Mouse (Mus musculus): Measurements from ENCODE around the gene Celf5. TPM values are rescaled to one million over a fixed set of nuclear protein-coding genes. Genes with fewer than 3 reads are reported as not detected.

Gene Celf5
- polyA plus RNA-seq (2015; fragmentation: Nextera tagmentation; extraction: Ambion mirVana): 54.8 and 62.5 TPM in 2 replicates

DNA sequence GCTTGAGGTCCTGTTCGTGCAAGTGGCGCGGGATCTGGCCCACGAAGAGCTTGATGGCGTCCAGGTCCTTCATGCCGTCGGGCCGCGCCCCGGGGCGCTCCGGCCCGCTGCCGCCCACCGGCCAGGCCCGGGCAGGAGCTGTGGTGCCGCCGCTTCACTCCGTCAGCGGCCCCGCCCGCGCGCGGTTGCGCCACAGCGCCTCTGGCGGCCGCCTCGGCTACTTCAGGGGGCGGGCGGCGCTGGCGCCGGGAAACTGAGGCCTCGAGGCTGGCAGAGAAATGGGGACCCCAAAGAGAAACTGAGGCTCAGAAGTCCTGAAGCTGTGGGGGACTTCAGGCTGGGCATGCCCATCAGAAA lies at the start of gene Celf5:
TSS of gene Celf5 (minus strand) at position 177 of the 357 bp plus-strand sequence.
- Histone ChIP-seq H3K4me1 (peaks cover 51% of the 10 kb centered on the region), H3K4me3 (replicated peaks) (peak within 1 kb of the TSS; percentile 72)

DNA sequence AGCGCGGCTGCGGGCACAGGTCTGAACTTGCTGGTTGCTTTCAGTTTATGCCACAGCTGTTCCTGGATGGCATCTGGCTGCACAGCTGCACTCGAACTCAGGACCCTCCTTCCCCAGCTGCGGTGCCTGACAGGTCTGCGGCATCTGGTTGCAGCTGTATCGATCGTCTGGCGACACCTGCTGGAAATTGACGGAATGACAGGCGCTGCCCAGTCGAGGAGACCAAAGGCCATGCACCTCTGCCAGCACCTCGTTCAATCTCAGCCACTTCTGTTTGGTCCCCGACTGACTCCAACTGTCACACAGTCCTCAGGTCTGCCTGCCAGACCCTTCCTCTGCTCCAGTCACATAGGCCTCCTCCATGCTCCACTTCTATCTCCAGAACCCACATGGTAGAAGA lies 44.3 kb upstream of the Celf5 start:
- 16% methylated on average over 14 of the region's 14 CpGs for WGBS
- no peaks in the 10 kb centered on the region for H3K4me1 ChIP-seq
- H3K9ac ChIP-seq (replicated peaks): no peak overlapping the region
- peaks cover 31% of the 10 kb centered on the region for H3K36me3 ChIP-seq
- ATAC-seq (ENCODE audit: low FRiP score): no peak; the same call in 1 of the 2 replicates
- no peaks in the 10 kb centered on the region for H3K9me3 ChIP-seq (replicated peaks)
- no peak overlapping the region for H3K4me2 ChIP-seq
- H3K27ac ChIP-seq (replicated peaks): no peak overlapping the region
- H3K27me3 ChIP-seq (replicated peaks): peaks cover 10% of the 10 kb centered on the region
- H3K4me3 ChIP-seq (replicated peaks): no peak overlapping the region

More for the DNA sequence above, at the start of gene Celf5:
- H3K27ac ChIP-seq (replicated peaks): peak within 1 kb of the TSS; percentile 88
- WGBS: under 1% methylated on average over 36 of the region's 36 CpGs
- peak within 1 kb of the TSS; percentile 95 for H3K9ac ChIP-seq (replicated peaks)
- H3K36me3 ChIP-seq: peaks cover 16% of the 10 kb centered on the region
- peak within 1 kb of the TSS; percentile 71 for H3K4me2 ChIP-seq
- peak; percentile 69 for ATAC-seq (ENCODE audit: low FRiP score)
- H3K9me3 ChIP-seq (replicated peaks): no peaks in the 10 kb centered on the region
- no peaks in the 10 kb centered on the region for H3K27me3 ChIP-seq (replicated peaks)

DNA sequence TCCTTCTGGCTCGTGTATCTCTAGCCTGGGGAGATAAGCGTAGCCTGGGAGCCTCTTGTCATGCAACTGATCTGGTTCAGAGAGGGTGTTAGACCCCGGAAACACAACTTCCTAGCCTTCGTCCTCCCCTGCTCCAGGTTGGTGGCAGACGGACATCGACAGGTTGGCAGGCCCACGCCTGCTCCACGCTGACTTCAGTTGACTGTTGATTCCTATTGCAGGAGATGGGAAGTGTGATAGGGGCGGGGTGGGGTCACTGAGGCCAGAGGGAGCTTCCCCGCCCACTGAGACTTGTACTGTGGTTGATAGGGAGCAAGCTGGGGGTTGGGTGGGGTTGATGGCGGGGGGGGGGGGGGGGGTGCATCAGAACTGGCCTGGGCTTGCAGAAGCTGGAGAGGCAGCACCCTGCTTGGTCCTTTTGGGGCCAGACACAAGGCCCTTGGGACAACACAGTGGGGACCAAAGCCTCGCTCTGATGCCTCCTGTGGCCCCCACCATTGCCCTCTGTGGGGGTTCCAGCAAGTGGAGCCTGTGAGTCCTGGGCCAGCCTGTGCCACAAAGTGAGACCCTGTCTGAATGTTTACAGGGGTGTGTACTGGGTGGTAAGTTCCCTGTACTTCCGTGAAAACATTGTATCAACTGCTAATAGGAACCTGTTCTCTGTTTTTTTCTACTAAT lies 42.6 kb upstream of the Celf5 start:
- H3K4me2 ChIP-seq: no peak overlapping the region
- H3K27me3 ChIP-seq (replicated peaks): peaks cover 10% of the 10 kb centered on the region
- no peak overlapping the region for H3K27ac ChIP-seq (replicated peaks)
- H3K4me1 ChIP-seq: no peaks in the 10 kb centered on the region
- ATAC-seq (ENCODE audit: low FRiP score): no peak
- no peak overlapping the region for H3K9ac ChIP-seq (replicated peaks)
- 76% methylated on average over 12 of the region's 13 CpGs for WGBS
- H3K9me3 ChIP-seq (replicated peaks): no peaks in the 10 kb centered on the region
- no peak overlapping the region for H3K4me3 ChIP-seq (replicated peaks)
- peaks cover 15% of the 10 kb centered on the region for H3K36me3 ChIP-seq

DNA sequence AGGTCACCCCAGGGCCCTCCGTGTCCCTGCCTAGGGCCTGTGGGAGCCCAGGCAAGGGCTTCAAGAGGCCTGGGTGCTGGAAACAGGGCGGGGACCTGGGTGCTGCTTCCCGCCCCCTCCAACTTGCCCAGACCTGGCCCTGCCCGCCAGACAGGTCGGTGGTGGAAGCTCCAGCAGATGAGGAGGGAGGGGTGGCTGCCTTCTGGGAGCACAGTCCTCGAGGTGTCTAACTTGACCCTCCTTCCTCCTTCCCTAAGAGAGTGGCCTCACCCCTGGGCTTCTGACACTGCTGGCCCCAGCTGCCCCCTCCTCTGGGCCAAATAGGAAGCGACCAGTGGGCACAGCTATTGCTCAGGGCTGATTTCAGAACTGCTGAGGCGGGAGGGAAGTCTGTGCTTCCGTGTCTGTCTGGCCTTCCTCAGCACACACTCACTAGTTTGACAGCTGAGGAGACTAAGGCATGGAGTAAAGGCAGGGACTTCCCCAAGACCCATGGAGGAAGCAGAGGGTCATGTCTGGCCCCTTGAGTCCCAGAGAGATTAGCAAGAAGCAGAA lies 41.6 kb upstream of the Celf5 start, which contains the start of gene Gna15:
TSS of gene Gna15 (minus strand) at position 175 of the 555 bp plus-strand sequence.
- ATAC-seq (ENCODE audit: low FRiP score): no peak
- Histone ChIP-seq H3K36me3 (peaks cover 5% of the 10 kb centered on the region), H3K4me1 (no peaks in the 10 kb centered on the region), H3K4me2 (no peak within 1 kb of the TSS), H3K27ac (replicated peaks) (no peak within 1 kb of the TSS), H3K9me3 (replicated peaks) (no peaks in the 10 kb centered on the region), H3K4me3 (replicated peaks) (no peak within 1 kb of the TSS), H3K27me3 (replicated peaks) (peaks cover 10% of the 10 kb centered on the region), H3K9ac (replicated peaks) (no peak within 1 kb of the TSS)
- 21% methylated on average over 9 of the region's 9 CpGs for WGBS

DNA sequence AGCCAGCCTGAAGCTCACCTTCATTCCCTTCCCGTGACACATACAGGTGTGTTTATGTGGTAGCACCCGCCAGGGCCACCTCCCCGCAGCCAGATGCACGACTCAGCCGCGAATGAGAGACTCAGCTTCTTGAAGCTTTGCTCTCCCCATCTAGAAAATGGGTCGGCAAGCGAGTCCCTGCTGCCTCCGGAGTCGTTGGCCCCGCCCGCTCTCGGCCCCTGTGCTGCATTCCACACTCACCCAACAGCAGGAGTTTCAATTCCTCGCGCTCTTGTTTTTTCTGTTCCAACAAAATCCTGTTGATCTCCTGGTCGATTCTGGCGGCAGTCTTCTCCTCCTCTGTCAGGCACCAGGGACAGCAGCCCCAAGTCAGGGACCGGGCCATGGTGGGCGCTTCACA lies 41.1 kb upstream of the Celf5 start:
- no peak overlapping the region for H3K9ac ChIP-seq (replicated peaks)

DNA sequence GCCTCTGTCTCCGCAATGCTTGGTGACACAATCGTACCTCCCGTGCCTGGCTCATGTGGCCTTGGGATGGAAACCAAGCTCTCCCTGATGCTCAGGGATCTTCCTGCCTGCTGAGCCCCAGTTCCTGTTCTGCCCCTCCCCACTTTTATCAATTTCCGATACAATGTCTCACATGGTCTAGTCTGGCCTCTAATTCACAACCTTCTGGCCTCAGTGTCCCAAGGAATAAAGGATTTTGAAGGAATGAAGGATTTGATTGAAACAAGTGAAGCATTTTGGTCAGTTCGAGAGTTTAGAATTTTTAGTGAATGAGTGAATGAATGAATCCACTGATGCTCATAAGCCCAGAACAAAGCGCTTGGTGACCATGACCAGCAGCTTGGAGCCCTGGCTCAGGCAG lies 40.6 kb upstream of the Celf5 start:
- Histone ChIP-seq H3K4me1 (no peaks in the 10 kb centered on the region), H3K27ac (replicated peaks) (no peak overlapping the region), H3K36me3 (no peaks in the 10 kb centered on the region), H3K27me3 (replicated peaks) (peaks cover 10% of the 10 kb centered on the region), H3K9ac (replicated peaks) (no peak overlapping the region), H3K9me3 (replicated peaks) (no peaks in the 10 kb centered on the region), H3K4me2 (no peak overlapping the region), H3K4me3 (replicated peaks) (no peak overlapping the region)
- 80% methylated on average over 6 of the region's 6 CpGs for WGBS
- ATAC-seq (ENCODE audit: low FRiP score): no peak

More for the DNA sequence above, 41.1 kb upstream of the Celf5 start:
- H3K9me3 ChIP-seq (replicated peaks): no peaks in the 10 kb centered on the region
- no peak overlapping the region for H3K27ac ChIP-seq (replicated peaks)
- no peak for ATAC-seq (ENCODE audit: low FRiP score)
- no peak overlapping the region for H3K4me3 ChIP-seq (replicated peaks)
- WGBS: 28% methylated on average over 19 of the region's 19 CpGs
- H3K27me3 ChIP-seq (replicated peaks): peaks cover 10% of the 10 kb centered on the region
- no peaks in the 10 kb centered on the region for H3K4me1 ChIP-seq
- no peaks in the 10 kb centered on the region for H3K36me3 ChIP-seq
- no peak overlapping the region for H3K4me2 ChIP-seq

DNA sequence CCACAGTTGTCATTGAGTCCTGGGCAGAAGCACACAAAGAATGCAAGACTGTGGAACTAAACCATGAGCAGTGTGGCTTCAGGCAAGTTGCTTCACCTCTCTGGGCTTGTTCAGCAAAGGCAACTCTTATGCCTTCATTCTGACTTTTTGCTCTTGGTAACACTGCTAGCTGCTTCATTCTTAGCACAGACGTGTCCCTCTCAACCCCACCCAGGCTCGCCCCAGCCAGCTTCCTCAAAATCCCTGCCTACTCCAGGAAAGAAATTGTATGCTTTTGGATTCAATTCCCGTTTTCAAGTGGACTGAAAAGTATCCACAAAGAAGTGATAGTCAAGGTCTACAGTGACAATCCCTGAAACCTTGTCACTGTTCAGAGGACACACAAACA lies 37.5 kb upstream of the Celf5 start:
- Histone ChIP-seq H3K4me3 (replicated peaks) (no peak overlapping the region), H3K4me2 (no peak overlapping the region), H3K9me3 (replicated peaks) (no peaks in the 10 kb centered on the region), H3K4me1 (no peaks in the 10 kb centered on the region), H3K9ac (replicated peaks) (no peak overlapping the region), H3K36me3 (no peaks in the 10 kb centered on the region), H3K27ac (replicated peaks) (no peak overlapping the region), H3K27me3 (replicated peaks) (peaks cover 15% of the 10 kb centered on the region)
- WGBS: 78% methylated on average over 3 of the region's 3 CpGs
- ATAC-seq (ENCODE audit: low FRiP score): no peak

DNA sequence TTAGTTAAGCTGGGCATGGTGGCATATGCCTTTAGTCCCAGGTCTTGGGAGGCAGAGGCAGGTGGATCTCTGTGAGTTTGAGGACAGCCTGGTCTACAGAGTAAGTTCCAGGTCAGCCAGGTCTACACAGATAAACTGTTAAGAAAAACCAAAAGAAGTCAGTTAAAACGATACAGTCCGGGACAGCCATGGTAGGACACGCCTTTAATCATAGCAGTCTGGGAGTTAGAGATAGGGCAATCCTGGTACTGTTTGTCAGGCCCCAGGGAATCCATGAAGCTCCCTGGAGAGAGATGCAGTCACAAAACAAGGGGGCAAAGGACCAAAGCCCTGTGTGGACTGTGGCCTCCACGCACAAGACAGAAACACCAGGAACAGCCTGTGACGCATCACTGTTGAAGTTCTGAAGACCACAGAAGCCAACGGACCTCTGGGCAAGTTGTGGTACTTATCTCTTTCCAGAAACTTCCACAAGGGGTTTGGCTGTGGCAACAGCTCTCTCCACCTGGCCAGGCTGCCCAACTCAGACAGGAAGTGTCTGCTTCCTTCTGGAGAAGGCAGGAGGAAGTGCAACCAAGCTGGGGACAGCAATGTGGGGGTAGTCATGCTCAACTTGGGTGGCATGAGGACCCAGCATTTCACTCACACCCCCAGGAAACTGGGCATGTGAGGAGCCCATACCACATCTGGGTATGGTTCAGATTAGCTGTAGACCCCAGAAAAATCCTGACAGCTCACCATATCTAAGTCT lies 36.9 kb upstream of the Celf5 start:
- Histone ChIP-seq H3K27me3 (replicated peaks) (peaks cover 15% of the 10 kb centered on the region), H3K9me3 (replicated peaks) (no peaks in the 10 kb centered on the region), H3K4me3 (replicated peaks) (no peak overlapping the region), H3K9ac (replicated peaks) (no peak overlapping the region), H3K27ac (replicated peaks) (no peak overlapping the region), H3K4me2 (no peak overlapping the region), H3K4me1 (no peaks in the 10 kb centered on the region), H3K36me3 (no peaks in the 10 kb centered on the region)
- no peak for ATAC-seq (ENCODE audit: low FRiP score)
- WGBS: 92% methylated on average over 6 of the region's 6 CpGs

DNA sequence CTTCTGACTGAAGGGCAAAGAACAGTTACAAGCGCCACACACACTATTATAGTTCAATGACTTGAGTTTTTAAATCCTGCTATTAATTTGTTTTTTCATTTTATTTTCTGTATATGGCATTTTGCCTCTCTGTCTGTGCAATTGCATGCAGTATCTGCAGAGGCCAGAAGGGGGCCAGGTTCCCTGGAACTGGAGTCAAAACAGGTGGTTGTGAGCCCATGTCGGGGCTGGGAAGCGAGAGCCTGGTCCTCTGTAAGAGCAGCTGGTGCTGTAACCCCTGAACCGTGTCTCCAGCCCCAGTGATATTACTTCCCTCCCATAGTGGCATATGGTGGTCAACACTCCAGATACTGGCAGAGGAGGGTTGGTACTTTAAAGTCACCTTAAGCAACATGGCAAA lies 36.0 kb upstream of the Celf5 start:
- Histone ChIP-seq H3K27me3 (replicated peaks) (peaks cover 9% of the 10 kb centered on the region; the same call in 1 of the 2 replicates), H3K36me3 (no peaks in the 10 kb centered on the region), H3K9me3 (replicated peaks) (no peaks in the 10 kb centered on the region), H3K4me2 (no peak overlapping the region), H3K4me3 (replicated peaks) (no peak overlapping the region), H3K4me1 (no peaks in the 10 kb centered on the region), H3K9ac (replicated peaks) (no peak overlapping the region), H3K27ac (replicated peaks) (no peak overlapping the region)
- ATAC-seq (ENCODE audit: low FRiP score): no peak
- 12% methylated on average over 4 of the region's 4 CpGs for WGBS

DNA sequence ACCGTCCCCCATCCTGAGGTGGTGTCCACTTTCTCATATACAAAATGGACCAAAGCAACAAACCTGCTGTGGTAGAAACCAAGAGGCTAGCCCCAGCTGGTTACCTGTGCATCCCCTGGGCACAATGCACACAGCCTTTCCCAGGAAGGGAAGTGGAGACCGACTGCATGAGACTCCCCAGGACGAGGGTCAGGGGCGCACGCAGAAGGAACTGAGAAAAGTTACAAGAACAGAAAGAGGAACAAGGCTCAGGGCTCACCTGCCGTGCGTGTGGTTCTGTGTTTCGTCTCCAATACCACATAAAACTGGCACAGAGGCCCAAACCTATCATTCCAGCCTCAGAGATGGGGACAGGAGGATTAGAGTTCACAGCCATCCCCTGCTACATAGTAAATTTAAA lies 34.7 kb upstream of the Celf5 start:
- Histone ChIP-seq H3K4me3 (replicated peaks) (no peak overlapping the region), H3K4me1 (no peaks in the 10 kb centered on the region), H3K27me3 (replicated peaks) (peaks cover 12% of the 10 kb centered on the region), H3K9ac (replicated peaks) (no peak overlapping the region), H3K27ac (replicated peaks) (no peak overlapping the region), H3K9me3 (replicated peaks) (no peaks in the 10 kb centered on the region), H3K36me3 (no peaks in the 10 kb centered on the region), H3K4me2 (no peak overlapping the region)
- 79% methylated on average over 8 of the region's 8 CpGs for WGBS
- no peak for ATAC-seq (ENCODE audit: low FRiP score)

DNA sequence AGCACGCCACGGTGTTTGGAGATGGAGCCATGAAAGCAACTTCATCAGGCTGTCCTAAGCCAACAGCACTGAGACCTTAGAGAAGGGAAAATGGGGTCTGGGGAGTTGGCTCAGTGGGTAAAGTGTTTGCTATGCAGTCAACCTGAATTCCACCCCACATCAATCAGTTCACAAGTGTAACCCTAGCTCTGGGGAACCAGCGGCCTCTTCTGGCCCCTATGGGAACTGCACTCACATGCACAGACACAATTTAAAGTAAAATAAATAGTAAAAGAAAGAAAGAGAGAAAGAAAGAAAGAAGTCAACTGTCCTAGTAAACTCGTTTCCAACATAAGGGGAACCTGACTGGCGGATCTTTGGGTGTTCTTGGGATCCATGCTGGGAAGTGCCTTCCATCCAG lies 31.3 kb upstream of the Celf5 start:
- no peak overlapping the region for H3K4me2 ChIP-seq
- H3K36me3 ChIP-seq: no peaks in the 10 kb centered on the region
- peaks cover 21% of the 10 kb centered on the region for H3K27me3 ChIP-seq (replicated peaks)
- no peaks in the 10 kb centered on the region for H3K4me1 ChIP-seq
- H3K4me3 ChIP-seq (replicated peaks): no peak overlapping the region
- 83% methylated on average over 5 of the region's 5 CpGs for WGBS
- no peak for ATAC-seq (ENCODE audit: low FRiP score)
- no peak overlapping the region for H3K9ac ChIP-seq (replicated peaks)
- no peaks in the 10 kb centered on the region for H3K9me3 ChIP-seq (replicated peaks)
- H3K27ac ChIP-seq (replicated peaks): no peak overlapping the region
